Mouse (Mus musculus): Measurements from ENCODE around the gene Gm5142. TPM values are rescaled to one million over a fixed set of nuclear protein-coding genes. Genes with fewer than 3 reads are reported as not detected.
A peak's percentile ranks its signal among the peaks of the same experiment; 100 is the strongest.

Gene Gm5142
- not detected for total RNA-seq (2021)
- long read RNA-seq, experiment 1 = 0 reads
- long read RNA-seq, experiment 2 = 0 reads

GRCm38 (mm10) chr14:59178649-59179048, at the start of gene Gm5142:
TSS of gene Gm5142 (minus strand) at chr14:59178749.
- no peak for DNase-seq
- intact Hi-C loops (cut with DNase I) = no loop called here

DNA sequence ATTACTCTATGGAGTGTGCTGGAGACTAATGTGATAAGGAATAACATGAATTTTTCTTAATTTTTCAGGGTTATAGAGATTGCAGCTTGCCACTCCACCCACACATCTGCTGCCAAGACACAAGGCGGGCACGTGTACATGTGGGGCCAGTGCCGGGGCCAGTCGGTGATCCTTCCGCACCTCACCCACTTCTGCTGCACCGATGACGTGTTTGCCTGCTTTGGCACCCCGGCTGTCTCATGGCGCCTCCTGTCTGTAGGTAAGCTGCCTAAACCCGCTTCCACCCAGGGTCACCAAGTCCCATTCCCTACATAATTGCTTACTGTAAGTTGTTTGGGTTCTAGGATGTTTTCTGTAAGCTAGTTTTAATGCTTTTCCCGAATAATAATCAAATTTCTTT, 47.7 kb upstream of the Gm5142 start:
- no peak for DNase-seq
- intact Hi-C loops (cut with DNase I) = no loop called here

- peak in 1 of 2 experiments; percentile 25 for DNase-seq
- intact Hi-C loops (cut with DNase I) = no loop called here
These were observed 40.7 kb upstream of the Gm5142 start for GRCm38 (mm10) chr14:59219241-59219640.

- intact Hi-C loops (cut with DNase I) = no loop called here
- DNase-seq = no peak
These were observed 31.3 kb upstream of the Gm5142 start for GRCm38 (mm10) chr14:59209816-59210215.

DNA sequence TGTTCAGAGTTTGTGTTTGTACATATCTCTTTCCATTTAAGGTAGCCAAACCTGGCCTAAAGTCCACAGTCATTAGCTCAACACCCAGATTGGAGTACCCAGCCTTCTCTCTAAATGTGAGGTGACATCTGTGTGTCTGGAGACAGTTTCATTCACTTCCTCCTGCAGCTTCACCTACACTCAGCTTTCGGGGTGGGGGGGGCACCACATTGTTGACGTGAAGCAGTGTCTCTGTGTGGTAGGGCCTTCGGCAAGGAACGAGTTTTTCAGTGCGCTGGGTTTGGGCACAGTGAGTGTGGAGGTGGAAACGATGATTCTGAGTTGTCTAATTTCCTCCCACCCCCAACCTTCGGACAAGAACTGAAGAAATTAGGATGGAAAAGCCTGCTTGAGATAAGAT, 30.5 kb upstream of the Gm5142 start:
- DNase-seq = no peak
- intact Hi-C loops (cut with DNase I) = no loop called here

DNA sequence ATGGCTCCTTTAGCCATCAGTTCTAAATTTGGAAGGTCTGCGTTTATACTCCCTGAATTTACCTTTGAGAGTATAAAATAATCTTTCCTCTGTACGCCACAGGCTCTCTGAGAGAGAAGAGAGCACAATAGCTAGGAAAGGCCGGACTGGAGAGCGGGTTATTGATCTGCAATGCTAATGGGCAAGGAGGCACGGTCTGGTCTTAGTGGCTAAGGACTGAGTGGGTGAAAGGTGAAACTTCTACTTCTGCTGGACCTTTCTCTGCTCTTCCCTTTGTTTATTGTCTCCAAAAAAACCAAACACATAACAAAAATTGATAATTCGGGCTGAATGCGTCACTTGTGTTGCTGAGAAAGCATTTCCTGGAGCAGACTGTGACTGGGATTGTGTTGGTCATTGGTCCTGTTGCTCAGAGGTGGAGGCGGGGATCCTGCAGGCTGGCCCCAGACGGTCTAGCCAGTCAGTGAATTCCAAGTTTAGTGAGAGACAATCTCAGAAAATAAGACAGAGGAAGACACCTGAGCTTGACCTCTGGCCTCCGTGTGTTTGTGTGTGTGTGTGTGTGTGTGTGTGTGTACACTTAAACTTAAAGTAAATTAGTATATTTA, 27.5 kb upstream of the Gm5142 start:
- intact Hi-C loops (cut with DNase I) = no loop called here

GRCm38 (mm10) chr14:59205461-59205860, 26.9 kb upstream of the Gm5142 start:
- no peak for DNase-seq
- intact Hi-C loops (cut with DNase I) = no loop called here

More for the DNA sequence above, 27.5 kb upstream of the Gm5142 start:
- no peak for DNase-seq

- intact Hi-C loops (cut with DNase I) = no loop called here
- no peak for DNase-seq
These were observed 23.2 kb upstream of the Gm5142 start for GRCm38 (mm10) chr14:59201604-59202215.

DNA sequence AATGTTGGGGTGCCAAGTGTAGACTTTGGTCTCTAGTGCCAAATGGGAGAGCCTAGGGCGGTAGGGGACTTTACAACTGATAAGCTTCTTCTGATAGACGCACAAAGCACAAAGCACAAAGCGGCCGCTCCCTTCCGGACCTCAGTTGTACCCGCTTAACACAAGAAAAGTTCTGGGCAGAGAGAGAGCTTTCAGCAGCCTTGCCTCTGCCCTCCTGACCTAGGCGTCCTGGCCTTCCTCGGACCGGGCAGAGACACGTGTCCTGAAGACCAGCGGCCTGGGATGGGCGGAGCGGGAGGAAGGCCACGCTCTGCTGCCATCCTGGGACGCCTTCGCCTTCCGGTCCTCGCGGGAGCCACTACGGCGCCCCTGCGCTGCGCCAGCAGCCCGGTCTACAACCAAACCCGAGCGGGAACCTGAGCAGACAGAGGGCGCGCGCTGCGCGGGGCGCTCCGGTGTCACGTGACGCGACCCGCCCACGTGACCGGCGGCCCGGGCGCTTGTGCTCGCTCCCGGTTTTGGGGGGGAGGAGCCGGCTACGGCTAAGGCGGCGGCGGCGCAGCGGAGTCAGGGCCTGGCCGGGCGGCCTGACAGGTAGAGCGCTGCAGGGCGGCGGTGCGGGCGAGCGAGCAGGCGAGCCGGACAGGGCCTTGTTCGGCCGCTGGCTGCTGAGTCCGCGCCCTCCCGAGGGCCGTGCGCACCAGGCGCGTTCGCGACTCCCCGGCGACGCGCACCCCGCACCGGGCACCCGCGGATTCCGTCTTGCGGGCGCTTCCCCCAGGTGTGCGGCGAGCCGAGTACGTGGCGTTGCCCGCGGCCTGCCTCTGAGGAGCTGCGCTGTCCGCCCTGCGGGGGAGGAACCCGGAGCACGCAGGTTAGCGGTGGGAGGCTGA, 22.4 kb upstream of the Gm5142 start, which contains the start of gene Rcbtb1:
Rcbtb1 (plus strand) TSS at position 499 of the 893 bp plus-strand sequence.
- intact Hi-C loops (cut with DNase I) = no loop called here
- peak; percentile 94 for DNase-seq

DNA sequence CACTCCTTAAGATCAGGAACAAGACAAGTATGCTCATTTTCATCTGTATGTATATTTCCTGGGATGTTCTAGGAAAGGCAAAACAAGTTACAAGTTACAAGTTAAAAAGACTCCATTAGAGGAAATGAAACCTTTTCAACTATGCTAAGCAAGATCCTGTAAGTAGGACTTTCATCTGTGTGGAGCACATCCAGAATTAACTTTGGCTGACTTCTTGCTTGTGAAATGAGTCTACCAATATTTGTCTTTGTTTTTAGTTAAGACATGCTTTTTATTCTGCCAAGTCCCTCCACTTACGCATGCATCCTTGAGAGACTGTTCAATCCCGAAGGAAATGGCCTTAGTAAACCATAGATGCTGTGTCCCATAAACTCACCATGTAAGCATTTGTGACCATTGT, 7.6 kb upstream of the Gm5142 start:
- no peak for DNase-seq
- intact Hi-C loops (cut with DNase I) = no loop called here

GRCm38 (mm10) chr14:59185514-59185913, 7.0 kb upstream of the Gm5142 start:
- DNase-seq = no peak
- intact Hi-C loops (cut with DNase I) = no loop called here

DNA sequence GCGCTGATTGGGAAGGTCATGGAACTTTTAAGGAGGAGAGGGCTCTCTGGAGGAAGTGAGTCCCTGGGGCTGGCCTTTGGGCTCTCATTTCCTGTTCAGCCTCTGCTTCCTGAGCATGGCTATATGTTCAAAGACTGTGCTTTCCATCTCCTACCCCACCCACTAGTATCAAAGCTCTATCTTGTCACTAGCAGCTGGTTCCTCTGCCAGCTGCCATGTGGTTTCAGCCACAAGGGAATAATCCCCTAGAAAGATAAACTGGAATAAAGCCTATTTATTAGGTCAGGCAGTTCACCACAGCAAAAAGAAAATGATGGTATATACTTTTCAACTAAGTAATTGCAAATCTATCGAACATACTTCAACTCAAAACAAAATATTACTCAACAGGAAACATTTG, 4.2 kb upstream of the Gm5142 start:
- no peak for DNase-seq
- intact Hi-C loops (cut with DNase I) = no loop called here

GRCm38 (mm10) chr14:59157016-59157698, 21.4 kb downstream of the Gm5142 start:
- DNase-seq = no peak
- intact Hi-C loops (cut with DNase I) = loop anchor here (5.0 kb wide), 1 partner anchor 400 kb away; no protein-coding TSS in a partner anchor

DNA sequence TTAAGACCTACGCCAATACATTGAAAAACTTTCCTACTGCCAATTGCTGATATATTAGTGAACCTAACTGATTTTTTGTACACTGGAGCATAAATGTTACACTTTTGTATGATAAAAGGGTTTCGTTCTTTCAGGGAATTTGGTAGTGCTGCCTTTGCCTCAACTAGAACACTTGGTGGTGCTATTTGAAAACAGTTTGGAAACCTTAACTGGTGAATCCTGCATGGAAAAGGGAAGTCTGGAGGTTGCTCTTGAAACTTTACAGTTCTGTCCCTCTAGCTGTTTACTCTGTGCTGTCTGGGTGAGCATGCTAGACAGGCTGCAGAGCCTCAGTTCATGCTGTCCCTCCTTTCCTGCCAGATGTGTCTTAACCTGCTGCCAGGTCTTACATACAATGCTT, 23.0 kb downstream of the Gm5142 start:
- DNase-seq = no peak
- intact Hi-C loops (cut with DNase I) = loop anchor here (5.0 kb wide), 1 partner anchor 402 kb away; no protein-coding TSS in a partner anchor

GRCm38 (mm10) chr14:59142793-59143192, 35.8 kb downstream of the Gm5142 start, which contains the start of gene 1700129C05Rik:
TSS of gene 1700129C05Rik (minus strand) at chr14:59142893.
- intact Hi-C loops (cut with DNase I) = no loop called here
- no peak for DNase-seq

DNA sequence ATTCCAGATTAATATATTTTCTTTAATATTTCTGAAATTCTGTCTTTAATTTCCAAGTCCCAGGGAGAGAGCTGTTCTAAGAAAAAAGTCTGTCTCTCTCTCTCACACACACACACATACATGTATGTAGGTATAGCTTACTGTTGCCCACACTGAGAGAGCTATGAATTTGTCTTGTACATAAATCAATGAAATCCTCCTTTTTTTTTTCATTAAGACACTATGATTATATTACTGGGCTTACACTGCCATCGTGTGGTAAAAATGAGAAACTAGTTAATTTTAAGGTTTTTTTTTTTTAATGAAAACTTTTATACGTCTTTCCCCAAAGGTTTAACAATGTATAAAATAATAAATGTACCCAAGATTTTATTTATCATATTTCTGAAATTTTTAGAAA, 64.3 kb downstream of the Gm5142 start:
- DNase-seq = no peak
- intact Hi-C loops (cut with DNase I) = loop anchor here (2.0 to 5.0 kb wide), 2 partner anchors 1079 to 1432 kb away; no protein-coding TSS in a partner anchor

Measured in heart, postnatal 14 days (tissue).